9 mouse cellular contexts compared by ENCODE assay signal in the genomic region with DNA sequence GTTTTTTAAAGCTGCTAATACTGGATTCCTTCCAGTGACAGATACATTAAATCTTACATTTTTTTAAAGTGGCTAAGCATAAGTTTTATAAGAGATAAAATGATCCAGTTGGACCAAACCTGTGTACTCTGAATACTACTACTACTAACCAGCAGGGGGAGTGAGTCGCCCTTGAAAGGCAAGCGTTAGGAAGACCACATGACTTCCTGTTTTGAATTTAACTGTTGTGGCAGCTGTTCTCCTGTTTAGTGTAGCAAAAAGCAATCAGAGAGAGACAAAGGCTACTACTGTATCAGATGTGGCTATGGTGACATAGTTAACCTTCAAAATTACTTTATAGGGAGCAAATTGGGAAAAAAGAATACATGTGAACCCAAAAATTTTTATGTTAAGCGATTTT. TPM values are rescaled to one million over a fixed set of nuclear protein-coding genes. Genes with fewer than 3 reads are reported as not detected.
DNase-seq lines count a peak whose midpoint lies in the region; ATAC-seq and TF ChIP-seq lines count a peak whose summit lies in the region.
"Had no signal": no experiment of that assay in that cellular context is flagged by ENCODE, and none has a peak within 500 bp of the region (broad histone marks: within the 10 kb centered on the region; RNA-seq: fewer than 3 reads in every experiment).

No protein-coding gene starts in this region.

- H3K9me3 ChIP-seq in intestine, embryonic 16.5 days (ENCODE audit: control insufficient read depth, low read length) = no peaks in the 10 kb centered on the region
- no peaks in the 10 kb centered on the region for H3K9me3 ChIP-seq in intestine, embryonic 15.5 days
- no peaks in the 10 kb centered on the region for H3K9me3 ChIP-seq in heart, embryonic 12.5 days (replicated peaks)
- no peaks in the 10 kb centered on the region for H3K9me3 ChIP-seq in liver, postnatal 0 days (ENCODE audit: low read length)
- no peaks in the 10 kb centered on the region for H3K9me3 ChIP-seq in stomach, postnatal 0 days (ENCODE audit: control insufficient read depth, low read length)

- DNase-seq in CD8-positive naive resting alpha-beta T cell, adult 2 months (ENCODE audit: low read depth in 2 of 2, low spot score in 2 of 2) = peak; percentile 58 to 74
- peak; percentile 65 for DNase-seq in brain, adult 2 months (ENCODE audit: low read depth, low spot score)
- DNase-seq in liver, postnatal 0 days = peak; percentile 32
- no peak for DNase-seq in stomach, postnatal 0 days (ENCODE audit: low spot score)
- no peak for DNase-seq in left cerebral cortex, adult 11 months (ENCODE audit: low spot score)

- no peaks in the 10 kb centered on the region for H3K36me3 ChIP-seq in intestine, embryonic 16.5 days (ENCODE audit: control insufficient read depth, insufficient read depth, low read length)
- no peaks in the 10 kb centered on the region for H3K36me3 ChIP-seq in intestine, embryonic 15.5 days
- no peaks in the 10 kb centered on the region for H3K36me3 ChIP-seq in heart, embryonic 12.5 days
- no peaks in the 10 kb centered on the region for H3K36me3 ChIP-seq in liver, postnatal 0 days (replicated peaks; ENCODE audit: insufficient read depth, low read length)
- no peaks in the 10 kb centered on the region for H3K36me3 ChIP-seq in stomach, postnatal 0 days (ENCODE audit: control insufficient read depth, insufficient read depth, low read length)

- no peak overlapping the region for H3K4me3 ChIP-seq in intestine, embryonic 16.5 days (ENCODE audit: low read length)
- no peak overlapping the region for H3K4me3 ChIP-seq in intestine, embryonic 15.5 days (replicated peaks)
- no peak overlapping the region for H3K4me3 ChIP-seq in heart, embryonic 12.5 days
- H3K4me3 ChIP-seq in liver, postnatal 0 days (ENCODE audit: low read depth, low read length) = no peak overlapping the region
- no peak overlapping the region for H3K4me3 ChIP-seq in stomach, postnatal 0 days (ENCODE audit: low read depth, low read length)
- H3K4me3 ChIP-seq: erythroblast, embryonic 14.5 days had no signal

- H3K4me2 ChIP-seq in intestine, embryonic 16.5 days (ENCODE audit: low read depth, low read length) = no peak overlapping the region
- H3K4me2 ChIP-seq in intestine, embryonic 15.5 days (replicated peaks) = no peak overlapping the region
- H3K4me2 ChIP-seq in heart, embryonic 12.5 days = no peak overlapping the region
- no peak overlapping the region for H3K4me2 ChIP-seq in liver, postnatal 0 days (ENCODE audit: low read depth, low read length)
- no peak overlapping the region for H3K4me2 ChIP-seq in stomach, postnatal 0 days (replicated peaks; ENCODE audit: low read depth)

- no peak overlapping the region for H3K27ac ChIP-seq in intestine, embryonic 16.5 days (ENCODE audit: low read length)
- H3K27ac ChIP-seq in intestine, embryonic 15.5 days = no peak overlapping the region
- no peak overlapping the region for H3K27ac ChIP-seq in heart, embryonic 12.5 days (ENCODE audit: poor library complexity, severe bottlenecking)
- H3K27ac ChIP-seq in liver, postnatal 0 days (ENCODE audit: low read depth) = peak overlapping the region; percentile 16; the same call in 1 of the 2 replicates
- no peak overlapping the region for H3K27ac ChIP-seq in stomach, postnatal 0 days (replicated peaks)

- H3K9ac ChIP-seq in intestine, embryonic 16.5 days (ENCODE audit: low read depth, low read length) = no peak overlapping the region
- H3K9ac ChIP-seq in intestine, embryonic 15.5 days = no peak overlapping the region
- no peak overlapping the region for H3K9ac ChIP-seq in heart, embryonic 12.5 days
- H3K9ac ChIP-seq in liver, postnatal 0 days (replicated peaks) = no peak overlapping the region
- no peak overlapping the region for H3K9ac ChIP-seq in stomach, postnatal 0 days (ENCODE audit: low read length)

- ATAC-seq in intestine, embryonic 16.5 days = 0 out of 2 replicates have a peak, but pooled peaks have one; percentile 31
- ATAC-seq in intestine, embryonic 15.5 days = no peak; the same call in 1 of the 2 replicates
- ATAC-seq in heart, embryonic 12.5 days (ENCODE audit: insufficient number of reproducible peaks, low FRiP score) = peak; percentile 43; the same call in 1 of the 2 replicates
- peak; percentile 69 for ATAC-seq in liver, postnatal 0 days
- peak; percentile 63; the same call in 1 of the 2 replicates for ATAC-seq in stomach, postnatal 0 days (ENCODE audit: low FRiP score, low TSS enrichment)

- 0 out of 2 replicates have a peak, but pooled peaks have one; percentile 12 for TF ChIP-seq EP300 in liver, postnatal 0 days (IDR thresholded peaks at IDR 0.05; ENCODE audit: low read depth)
- TF ChIP-seq EP300 in stomach, postnatal 0 days (optimal IDR thresholded peaks at IDR 0.05) = no peak

- peaks cover 7% of the 10 kb centered on the region for H3K4me1 ChIP-seq in intestine, embryonic 16.5 days (ENCODE audit: control insufficient read depth, insufficient read depth, low read length)
- peaks cover 2% of the 10 kb centered on the region for H3K4me1 ChIP-seq in intestine, embryonic 15.5 days (replicated peaks)
- peaks cover 9% of the 10 kb centered on the region; the same call in 1 of the 2 replicates for H3K4me1 ChIP-seq in heart, embryonic 12.5 days (replicated peaks)
- H3K4me1 ChIP-seq in liver, postnatal 0 days (ENCODE audit: insufficient read depth) = peaks cover 8% of the 10 kb centered on the region
- H3K4me1 ChIP-seq in stomach, postnatal 0 days (replicated peaks; ENCODE audit: control insufficient read depth, insufficient read depth) = no peaks in the 10 kb centered on the region; the same call in 1 of the 2 replicates

- no peaks in the 10 kb centered on the region for H3K27me3 ChIP-seq in intestine, embryonic 16.5 days (replicated peaks; ENCODE audit: control insufficient read depth, insufficient read depth, low read length)
- no peaks in the 10 kb centered on the region for H3K27me3 ChIP-seq in intestine, embryonic 15.5 days (replicated peaks)
- no peaks in the 10 kb centered on the region for H3K27me3 ChIP-seq in heart, embryonic 12.5 days (replicated peaks)
- no peaks in the 10 kb centered on the region for H3K27me3 ChIP-seq in liver, postnatal 0 days (ENCODE audit: insufficient read depth, low read length)
- H3K27me3 ChIP-seq in stomach, postnatal 0 days (ENCODE audit: control insufficient read depth, insufficient read depth, low read length) = no peaks in the 10 kb centered on the region

- 42% methylated on average over 3 of the region's 3 CpGs for WGBS in intestine, embryonic 16.5 days
- 42% methylated on average over 3 of the region's 3 CpGs for WGBS in intestine, embryonic 15.5 days
- WGBS in heart, embryonic 12.5 days = 47% methylated on average over 3 of the region's 3 CpGs
- WGBS in liver, postnatal 0 days (ENCODE audit: insufficient replicate concordance) = 36% methylated on average over 3 of the region's 3 CpGs
- 38% methylated on average over 3 of the region's 3 CpGs for WGBS in stomach, postnatal 0 days

- peak; percentile 94 for TF ChIP-seq CTCF in liver, postnatal 0 days (IDR thresholded peaks at IDR 0.05; ENCODE audit: low read depth)
- TF ChIP-seq CTCF in stomach, postnatal 0 days (IDR thresholded peaks at IDR 0.05; ENCODE audit: low read depth) = peak; percentile 89

RNA-seq across cellular contexts. Expression of a gene that starts 6.8 kb away (rescaled TPM):
- polyA plus RNA-seq in intestine, embryonic 16.5 days (2015; fragmentation: Nextera tagmentation; extraction: Ambion mirVana) = 11.2 and 12.5 TPM in 2 replicates
- 14.6 and 14.7 TPM in 2 replicates for polyA plus RNA-seq in intestine, embryonic 15.5 days (2015; fragmentation: Nextera tagmentation; extraction: Ambion mirVana)
- 13.3 and 13.6 TPM in 2 replicates for polyA plus RNA-seq in heart, embryonic 12.5 days (2016; fragmentation: Nextera tagmentation; extraction: Ambion mirVana)
- 5.7 and 5.8 TPM in 2 replicates for polyA plus RNA-seq in liver, postnatal 0 days (2015; fragmentation: Nextera tagmentation; extraction: Ambion mirVana)
- 8.8 and 9.1 TPM in 2 replicates for polyA plus RNA-seq in stomach, postnatal 0 days (2015; fragmentation: Nextera tagmentation; extraction: Ambion mirVana)

Comparison
In these comparisons a context has a peak if more than half of its experiments do, and no peak if none do; other contexts are left out.
1. DNase-seq: peak in CD8-positive naive resting alpha-beta T cell, adult 2 months (2 of 2), brain, adult 2 months (single experiment) and liver, postnatal 0 days (single experiment); none in stomach, postnatal 0 days (single experiment) and left cerebral cortex, adult 11 months (single experiment).